Mouse (Mus musculus) heart, adult 2 months (tissue): Measurements from ENCODE around the gene Hspd1. TPM values are rescaled to one million over a fixed set of nuclear protein-coding genes. Genes with fewer than 3 reads are reported as not detected.
A peak's percentile ranks its signal among the peaks of the same experiment; 100 is the strongest.

Experiments used
- DNase-seq, 2 experiments: peaks; one replicate each; pipeline ENCODE4 v3.0.0; 2021
- H3K27ac ChIP-seq: fragments of 200-600 bp; 2 replicates; pipeline ENCODE4 v1.8.1; 2022
- H3K27me3 ChIP-seq: fragments of 200-500 bp; 2 replicates; pipeline ENCODE4 v1.6.1; 2012; ENCODE audit warnings: mild to moderate bottlenecking, low read length, inconsistent platforms, mixed read lengths; ENCODE audit not compliant: control insufficient read depth, insufficient read depth
- H3K36me3 ChIP-seq: fragments of 200-500 bp; 2 replicates; pipeline ENCODE4 v1.6.1; 2012; ENCODE audit warnings: low read length, inconsistent platforms; ENCODE audit not compliant: control insufficient read depth, insufficient read depth
- H3K4me1 ChIP-seq: fragments of 200-500 bp; 2 replicates; pipeline ENCODE4 v1.6.1; 2011; ENCODE audit warnings: low read length; ENCODE audit not compliant: control insufficient read depth, insufficient read depth
- H3K4me3 ChIP-seq: fragments of 200-600 bp; 2 replicates; pipeline ENCODE4 v1.8.1; 2022
- H3K79me2 ChIP-seq: fragments of 200-500 bp; replicated peaks from 2 replicates; pipeline ENCODE4 v1.6.1; 2012; ENCODE audit warnings: mild to moderate bottlenecking, inconsistent platforms, low read length, moderate library complexity, mixed read lengths; ENCODE audit not compliant: control insufficient read depth, insufficient read depth
- H3K9ac ChIP-seq: fragments of 200-500 bp; 2 replicates; pipeline ENCODE4 v1.6.1; 2012; ENCODE audit warnings: low read depth, mild to moderate bottlenecking, control low read depth, inconsistent platforms, low read length, mixed read lengths
- CTCF ChIP-seq: fragments of 200-600 bp; IDR thresholded peaks from 2 replicates; pipeline ENCODE4 v1.8.1; 2022; ENCODE audit warnings: antibody characterized with exemption, mild to moderate bottlenecking, moderate library complexity
- EP300 ChIP-seq: fragments of 200-500 bp; IDR thresholded peaks from 2 replicates; pipeline ENCODE4 v1.6.1; 2011; ENCODE audit warnings: low read depth, low read length, control low read depth; ENCODE audit not compliant: insufficient read depth
- POLR2A ChIP-seq: fragments of 200-500 bp; IDR thresholded peaks from 2 replicates; pipeline ENCODE4 v1.6.1; 2011; ENCODE audit warnings: mild to moderate bottlenecking, low read depth, low read length, control low read depth; ENCODE audit not compliant: insufficient read depth
- WGBS: fragments of 180-500 bp; shearing (Covaris S2); methylation state at CpG from one replicate; pipeline ENCODE4 v1.1.7; 2018; 5-methylcytosine and 5-hydroxymethylcytosine counted together
- intact Hi-C: fragments of 180-260 bp; cut with DNase I; formaldehyde crosslinking; loops from one replicate; pipeline ENCODE4 v1.15.1; 2025
- polyA plus RNA-seq: library from polyadenylated mRNA; depleted of rRNA; stranded (reverse); fragments of >200 nt; gene quantifications from 2 replicates; pipeline ENCODE4 v1.2.3, GENCODE M21; 2012
- total RNA-seq, 2 experiments: library from RNA; stranded (reverse); gene quantifications; 2 replicates each; pipeline ENCODE4 v1.2.3; 2021

The Hspd1 gene
- total and polyA plus RNA-seq, 3 experiments, result 68.5 to 383 (median 373) TPM

GRCm38 (mm10) chr1:55048841-55049587, 39.0 kb downstream of the Hspd1 start:
- Histone ChIP-seq H3K79me2 (no peaks in the 10 kb centered on the region; the same call in 1 of the 2 replicates), H3K27ac (no peak overlapping the region), H3K4me1 (peaks cover 1% of the 10 kb centered on the region), H3K4me3 (no peak overlapping the region), H3K36me3 (peaks cover 4% of the 10 kb centered on the region; the same call in 1 of the 2 replicates), H3K27me3 (no peaks in the 10 kb centered on the region), H3K9ac (no peak overlapping the region)
- TF ChIP-seq EP300 (no peak), CTCF (no peak), POLR2A (no peak)
- no peak for DNase-seq
- 49% methylated on average over 4 of the region's 4 CpGs for WGBS
- intact Hi-C loops, result no loop called here

GRCm38 (mm10) chr1:55043164-55043563, 44.9 kb downstream of the Hspd1 start:
- no peaks in the 10 kb centered on the region for H3K4me1 ChIP-seq
- no peak overlapping the region for H3K27ac ChIP-seq
- H3K4me3 ChIP-seq, result no peak overlapping the region
- no peak overlapping the region for H3K9ac ChIP-seq
- H3K27me3 ChIP-seq, result no peaks in the 10 kb centered on the region
- intact Hi-C loops, result no loop called here
- WGBS, result 74% methylated on average over 3 of the region's 3 CpGs
- no peak for TF ChIP-seq POLR2A
- TF ChIP-seq EP300, result no peak
- no peak for TF ChIP-seq CTCF
- no peaks in the 10 kb centered on the region for H3K36me3 ChIP-seq
- no peak for DNase-seq
- H3K79me2 ChIP-seq, result no peaks in the 10 kb centered on the region

- Histone ChIP-seq H3K27me3 (no peaks in the 10 kb centered on the region), H3K9ac (no peak overlapping the region), H3K4me3 (no peak overlapping the region), H3K36me3 (no peaks in the 10 kb centered on the region), H3K4me1 (no peaks in the 10 kb centered on the region), H3K79me2 (no peaks in the 10 kb centered on the region), H3K27ac (no peak overlapping the region)
- intact Hi-C loops, result no loop called here
- 50% methylated on average over 1 of the region's 1 CpGs for WGBS
- peak; percentile 35 for TF ChIP-seq CTCF
- no peak for TF ChIP-seq EP300
- DNase-seq, result no peak
Observed at GRCm38 (mm10) chr1:55042246-55042645, 45.8 kb downstream of the Hspd1 start.

GRCm38 (mm10) chr1:55041691-55042090, 46.4 kb downstream of the Hspd1 start:
- H3K27me3 ChIP-seq, result no peaks in the 10 kb centered on the region
- DNase-seq, result no peak
- H3K4me1 ChIP-seq, result no peaks in the 10 kb centered on the region
- no peak overlapping the region for H3K9ac ChIP-seq
- 84% methylated on average over 4 of the region's 4 CpGs for WGBS
- H3K27ac ChIP-seq, result no peak overlapping the region
- intact Hi-C loops, result no loop called here
- no peaks in the 10 kb centered on the region for H3K36me3 ChIP-seq
- H3K4me3 ChIP-seq, result no peak overlapping the region
- no peak for TF ChIP-seq POLR2A
- TF ChIP-seq EP300, result no peak
- no peak for TF ChIP-seq CTCF
- no peaks in the 10 kb centered on the region for H3K79me2 ChIP-seq

- no peak for DNase-seq
- 77% methylated on average over 1 of the region's 1 CpGs for WGBS
Observed at GRCm38 (mm10) chr1:55039944-55040343, 48.1 kb downstream of the Hspd1 start.

GRCm38 (mm10) chr1:55031026-55031779, 56.8 kb downstream of the Hspd1 start:
- Histone ChIP-seq H3K4me1 (peaks cover 5% of the 10 kb centered on the region; the same call in 1 of the 2 replicates), H3K4me3 (no peak overlapping the region), H3K27me3 (no peaks in the 10 kb centered on the region), H3K27ac (no peak overlapping the region), H3K9ac (no peak overlapping the region), H3K79me2 (no peaks in the 10 kb centered on the region), H3K36me3 (no peaks in the 10 kb centered on the region)
- no peak for DNase-seq
- intact Hi-C loops, result no loop called here
- TF ChIP-seq POLR2A (no peak), EP300 (no peak), CTCF (no peak)

More at GRCm38 (mm10) chr1:55039944-55040343, 48.1 kb downstream of the Hspd1 start:
- intact Hi-C loops, result no loop called here
- Histone ChIP-seq H3K4me3 (no peak overlapping the region), H3K79me2 (no peaks in the 10 kb centered on the region), H3K4me1 (no peaks in the 10 kb centered on the region), H3K27ac (no peak overlapping the region), H3K36me3 (no peaks in the 10 kb centered on the region), H3K27me3 (no peaks in the 10 kb centered on the region), H3K9ac (no peak overlapping the region)
- TF ChIP-seq EP300 (no peak), POLR2A (no peak), CTCF (no peak)
